Mouse (Mus musculus) heart, embryonic 13.5 days (tissue): ENCODE data around the gene Fntb. TPM values are rescaled to one million over a fixed set of nuclear protein-coding genes. Genes with fewer than 3 reads are reported as not detected.
"Not testable (repeated sequence)": the region's sequence is repeated elsewhere in the genome, so short reads cannot be mapped to it uniquely, and the experiment has no call there.

Experiments
- ATAC-seq: fragments of 200-750 bp; cut with Nextera tagmentation; 2 replicates; pipeline ENCODE4 v1.8.0; 2017; ENCODE audit warnings: moderate TSS enrichment; ENCODE audit not compliant: insufficient number of reproducible peaks, low FRiP score, low TSS enrichment; ENCODE audit errors: extremely low read depth
- H3K27ac ChIP-seq: fragments of 300-500 bp; sonication (generic); replicated peaks from 2 replicates; pipeline ENCODE4 v1.5.1; 2015; ENCODE audit warnings: moderate library complexity, mild to moderate bottlenecking, inconsistent platforms
- H3K27me3 ChIP-seq: fragments of 300-500 bp; sonication (generic); replicated peaks from 2 replicates; pipeline ENCODE4 v1.6.1; 2015; ENCODE audit warnings: mild to moderate bottlenecking, inconsistent platforms
- H3K36me3 ChIP-seq: fragments of 300-500 bp; sonication (generic); 2 replicates; pipeline ENCODE4 v1.6.1; 2015; ENCODE audit warnings: mild to moderate bottlenecking, inconsistent platforms
- H3K4me1 ChIP-seq: fragments of 300-500 bp; sonication (generic); 2 replicates; pipeline ENCODE4 v1.6.1; 2015; ENCODE audit warnings: inconsistent platforms
- H3K4me2 ChIP-seq: fragments of 300-500 bp; sonication (generic); 2 replicates; pipeline ENCODE4 v1.6.1; 2015; ENCODE audit warnings: inconsistent platforms, mild to moderate bottlenecking, moderate library complexity
- H3K4me3 ChIP-seq: fragments of 300-500 bp; sonication (generic); 2 replicates; pipeline ENCODE4 v1.5.1; 2015; ENCODE audit warnings: moderate library complexity, mild to moderate bottlenecking, inconsistent platforms
- H3K9ac ChIP-seq: fragments of 300-500 bp; sonication (generic); 2 replicates; pipeline ENCODE4 v1.6.1; 2015; ENCODE audit warnings: inconsistent platforms, mild to moderate bottlenecking, moderate library complexity
- H3K9me3 ChIP-seq: fragments of 300-500 bp; sonication (generic); 2 replicates; pipeline ENCODE4 v1.6.1; 2016; ENCODE audit warnings: inconsistent platforms
- WGBS: fragments of 180-500 bp; shearing (Covaris S2); methylation state at CpG from one replicate; pipeline ENCODE4 v1.1.7; 2015; ENCODE audit warnings: mixed read lengths; 5-methylcytosine and 5-hydroxymethylcytosine counted together
- polyA plus RNA-seq: library from polyadenylated mRNA; unstranded; fragments of >200 nt; fragmentation: Nextera tagmentation; extraction: Ambion mirVana; gene quantifications from 2 replicates; pipeline ENCODE4 v1.2.1, GENCODE M21; 2015

The Fntb gene
- polyA plus RNA-seq, 1 experiment from 2014 or later = 25.9 TPM

- Histone ChIP-seq H3K4me2 (no peak overlapping the region), H3K4me3 (no peak overlapping the region), H3K36me3 (peaks cover 7% of the 10 kb centered on the region), H3K4me1 (peaks cover 13% of the 10 kb centered on the region), H3K9me3 (no peaks in the 10 kb centered on the region), H3K27me3 (peaks cover 4% of the 10 kb centered on the region; the same call in 1 of the 2 replicates), H3K27ac (no peak overlapping the region), H3K9ac (no peak overlapping the region)
- WGBS = 84% methylated on average over 4 of the region's 4 CpGs
- no peak for ATAC-seq
These were observed 73.9 kb downstream of the Fntb start for GRCm38 (mm10) chr12:76839298-76839697.

- no peak overlapping the region for H3K4me3 ChIP-seq
- WGBS = 66% methylated on average over 6 of the region's 6 CpGs
- no peak for ATAC-seq
- H3K9ac ChIP-seq = no peak overlapping the region
- H3K36me3 ChIP-seq = peaks cover 7% of the 10 kb centered on the region
- peaks cover 13% of the 10 kb centered on the region for H3K4me1 ChIP-seq
- peaks cover 3% of the 10 kb centered on the region; the same call in 1 of the 2 replicates for H3K27me3 ChIP-seq
- H3K27ac ChIP-seq = no peak overlapping the region
- no peaks in the 10 kb centered on the region for H3K9me3 ChIP-seq
- H3K4me2 ChIP-seq = no peak overlapping the region
These were observed 74.7 kb downstream of the Fntb start for GRCm38 (mm10) chr12:76840081-76840480.

- H3K4me1 ChIP-seq = no peaks in the 10 kb centered on the region
- 82% methylated on average over 15 of the region's 15 CpGs for WGBS
- no peaks in the 10 kb centered on the region for H3K9me3 ChIP-seq
- no peak overlapping the region for H3K27ac ChIP-seq
- no peak overlapping the region for H3K4me3 ChIP-seq
- H3K9ac ChIP-seq = no peak overlapping the region
- ATAC-seq = no peak
- peaks cover 7% of the 10 kb centered on the region for H3K36me3 ChIP-seq
- H3K4me2 ChIP-seq = no peak overlapping the region
- H3K27me3 ChIP-seq = no peaks in the 10 kb centered on the region
These were observed 79.1 kb downstream of the Fntb start for GRCm38 (mm10) chr12:76844346-76845061.

- no peak overlapping the region for H3K4me2 ChIP-seq
- H3K27ac ChIP-seq = no peak overlapping the region
- H3K27me3 ChIP-seq = no peaks in the 10 kb centered on the region
- ATAC-seq = no peak
- H3K9ac ChIP-seq = no peak overlapping the region
- WGBS = 87% methylated on average over 2 of the region's 2 CpGs
- no peak overlapping the region for H3K4me3 ChIP-seq
- no peaks in the 10 kb centered on the region for H3K36me3 ChIP-seq
- H3K4me1 ChIP-seq = peaks cover 9% of the 10 kb centered on the region; the same call in 1 of the 2 replicates
- H3K9me3 ChIP-seq = no peaks in the 10 kb centered on the region
These were observed 87.0 kb downstream of the Fntb start for GRCm38 (mm10) chr12:76852419-76852818.

GRCm38 (mm10) chr12:76853378-76854142, 88.2 kb downstream of the Fntb start:
- Histone ChIP-seq H3K4me2 (no peak overlapping the region), H3K27me3 (no peaks in the 10 kb centered on the region), H3K27ac (no peak overlapping the region), H3K9me3 (no peaks in the 10 kb centered on the region), H3K9ac (no peak overlapping the region), H3K36me3 (no peaks in the 10 kb centered on the region), H3K4me1 (peaks cover 9% of the 10 kb centered on the region; the same call in 1 of the 2 replicates), H3K4me3 (no peak overlapping the region)
- WGBS = 88% methylated on average over 1 of the region's 1 CpGs
- ATAC-seq = no peak

- H3K4me3 ChIP-seq = no peak overlapping the region
- peaks cover 9% of the 10 kb centered on the region; the same call in 1 of the 2 replicates for H3K4me1 ChIP-seq
- no peaks in the 10 kb centered on the region for H3K36me3 ChIP-seq
- no peak overlapping the region for H3K9ac ChIP-seq
- no peak overlapping the region for H3K4me2 ChIP-seq
- H3K27ac ChIP-seq = no peak overlapping the region
- H3K27me3 ChIP-seq = no peaks in the 10 kb centered on the region
- 86% methylated on average over 10 of the region's 10 CpGs for WGBS
- no peak for ATAC-seq
- H3K9me3 ChIP-seq = no peaks in the 10 kb centered on the region
These were observed 91.7 kb downstream of the Fntb start for GRCm38 (mm10) chr12:76857087-76857486.

GRCm38 (mm10) chr12:76858788-76859187, 93.4 kb downstream of the Fntb start:
- H3K4me2 ChIP-seq, H3K4me1 ChIP-seq, ATAC-seq, H3K27me3 ChIP-seq, H3K9me3 ChIP-seq, H3K27ac ChIP-seq, H3K4me3 ChIP-seq, H3K9ac ChIP-seq: not testable (repeated sequence)
- 80% methylated on average over 6 of the region's 6 CpGs for WGBS
- H3K36me3 ChIP-seq = peaks cover 12% of the 10 kb centered on the region

- Histone ChIP-seq H3K9me3 (no peaks in the 10 kb centered on the region), H3K27me3 (no peaks in the 10 kb centered on the region), H3K36me3 (peaks cover 12% of the 10 kb centered on the region), H3K9ac (no peak overlapping the region), H3K4me3 (no peak overlapping the region), H3K4me1 (peaks cover 25% of the 10 kb centered on the region), H3K4me2 (no peak overlapping the region), H3K27ac (no peak overlapping the region)
- no peak for ATAC-seq
- 77% methylated on average over 11 of the region's 11 CpGs for whole genome bisulfite sequencing
These were observed 98.3 kb downstream of the Fntb start for GRCm38 (mm10) chr12:76863651-76864050.

GRCm38 (mm10) chr12:76865266-76865665, 99.9 kb downstream of the Fntb start:
- peaks cover 12% of the 10 kb centered on the region for H3K36me3 ChIP-seq
- no peak overlapping the region for H3K4me3 ChIP-seq
- H3K27ac ChIP-seq = no peak overlapping the region
- H3K4me2 ChIP-seq = no peak overlapping the region
- no peaks in the 10 kb centered on the region for H3K9me3 ChIP-seq
- H3K27me3 ChIP-seq = no peaks in the 10 kb centered on the region
- ATAC-seq = no peak
- H3K9ac ChIP-seq = no peak overlapping the region
- H3K4me1 ChIP-seq = peaks cover 31% of the 10 kb centered on the region
- 70% methylated on average over 13 of the region's 13 CpGs for WGBS

- H3K4me2 ChIP-seq = no peak overlapping the region
- WGBS = 57% methylated on average over 10 of the region's 10 CpGs
- H3K27ac ChIP-seq = no peak overlapping the region
- peaks cover 13% of the 10 kb centered on the region for H3K36me3 ChIP-seq
- no peaks in the 10 kb centered on the region for H3K27me3 ChIP-seq
- H3K4me1 ChIP-seq = peaks cover 38% of the 10 kb centered on the region
- no peak overlapping the region for H3K9ac ChIP-seq
- ATAC-seq = no peak
- no peaks in the 10 kb centered on the region for H3K9me3 ChIP-seq
- no peak overlapping the region for H3K4me3 ChIP-seq
These were observed 102.3 kb downstream of the Fntb start for GRCm38 (mm10) chr12:76867586-76868280.

GRCm38 (mm10) chr12:76868463-76869198, 103.2 kb downstream of the Fntb start:
- H3K4me1 ChIP-seq = peaks cover 45% of the 10 kb centered on the region
- no peak overlapping the region for H3K4me2 ChIP-seq
- no peak overlapping the region for H3K4me3 ChIP-seq
- H3K27me3 ChIP-seq = no peaks in the 10 kb centered on the region
- H3K27ac ChIP-seq = no peak overlapping the region
- 73% methylated on average over 14 of the region's 14 CpGs for WGBS
- no peak overlapping the region for H3K9ac ChIP-seq
- no peak for ATAC-seq
- peaks cover 10% of the 10 kb centered on the region for H3K36me3 ChIP-seq
- H3K9me3 ChIP-seq = no peaks in the 10 kb centered on the region
